Mouse (Mus musculus): ENCODE results near the gene Xcl1.

Xcl1 gene

DNA sequence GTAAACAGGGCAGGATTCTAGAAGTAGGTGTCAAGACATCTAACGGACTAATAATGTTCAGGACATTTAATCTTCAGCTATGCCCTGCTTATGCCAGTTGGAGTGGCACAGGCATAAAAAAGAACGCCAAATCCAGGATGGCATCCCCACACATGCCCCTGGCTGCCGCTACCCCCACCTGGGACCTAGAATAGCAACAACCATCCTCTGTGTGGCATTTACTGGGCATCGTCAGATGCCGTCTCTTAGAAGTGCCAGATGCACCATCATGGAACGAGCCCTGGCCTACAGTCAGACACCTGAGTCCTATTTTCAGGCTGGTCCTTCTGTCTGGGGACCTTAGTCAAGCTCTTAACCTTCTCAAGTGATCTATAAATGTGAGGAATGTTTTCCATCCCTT is 34.6 kb downstream of the Xcl1 start:
- DNase-seq (ENCODE audit: low spot score) = no peak

DNA sequence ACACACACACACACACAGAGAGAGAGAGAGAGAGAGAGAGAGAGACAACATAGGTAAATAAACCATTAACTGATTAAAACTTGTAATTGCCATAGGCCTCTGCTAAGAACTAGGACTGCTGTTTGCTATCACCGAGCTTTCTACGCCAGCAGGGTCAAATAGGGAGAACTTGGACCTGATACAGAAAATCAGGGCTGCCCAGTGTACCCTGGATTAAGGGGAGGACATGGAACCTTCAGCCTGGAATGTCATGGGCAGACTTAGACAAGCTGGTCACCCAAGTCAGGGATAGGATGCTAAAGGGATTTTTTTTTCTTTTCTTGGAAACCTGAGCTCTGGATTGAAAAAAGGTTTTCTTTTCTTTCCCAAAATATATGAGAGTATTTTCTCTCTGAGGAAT is 35.1 kb downstream of the Xcl1 start:
- no peak for DNase-seq (ENCODE audit: low spot score)

DNA sequence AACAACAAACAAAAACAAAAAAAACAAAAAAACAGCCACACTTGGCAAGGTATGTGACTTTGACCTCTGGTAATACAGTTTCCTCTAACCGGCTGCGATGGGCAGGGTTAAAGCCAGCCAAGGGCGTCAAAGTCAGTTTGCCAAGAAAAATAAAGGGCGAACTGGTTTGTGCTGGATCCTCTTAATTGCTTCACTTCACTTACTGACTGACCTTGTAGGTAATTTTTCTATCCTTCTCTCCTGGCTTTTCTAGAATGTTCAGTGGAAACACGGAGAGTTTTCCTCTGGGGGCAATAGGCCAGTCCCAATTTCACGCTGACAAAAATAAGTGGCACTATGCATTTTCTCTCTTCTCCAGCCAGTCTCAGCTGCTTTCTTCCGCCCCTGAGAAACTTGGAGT is 35.8 kb downstream of the Xcl1 start:
- DNase-seq (ENCODE audit: low spot score) = peak; percentile 9

DNA sequence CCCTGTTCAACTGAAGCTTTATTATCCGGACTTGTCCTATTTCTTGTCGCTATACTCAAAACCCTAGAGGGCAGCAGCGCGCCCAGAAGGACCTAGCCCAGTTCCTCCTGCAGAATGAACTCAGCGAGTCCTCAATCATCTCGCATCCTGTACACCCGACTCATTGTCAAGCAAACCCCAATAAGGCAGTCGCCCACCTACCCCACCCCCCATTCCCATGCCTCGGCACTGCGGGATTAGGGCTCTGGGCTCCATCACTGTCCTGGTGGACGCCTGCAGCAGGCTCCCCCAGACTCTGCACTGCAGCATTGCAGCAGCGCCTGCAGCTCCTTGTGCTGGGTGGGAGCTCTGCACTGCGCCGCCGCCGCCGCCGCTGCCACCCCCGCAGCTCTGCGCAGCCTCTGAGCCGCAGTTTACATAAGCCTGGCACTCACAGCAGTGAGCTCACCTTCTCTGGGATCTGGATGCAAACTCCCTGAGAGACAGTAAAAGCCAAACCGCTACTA is 36.4 kb downstream of the Xcl1 start:
- DNase-seq (ENCODE audit: low spot score) = peak; percentile 83

DNA sequence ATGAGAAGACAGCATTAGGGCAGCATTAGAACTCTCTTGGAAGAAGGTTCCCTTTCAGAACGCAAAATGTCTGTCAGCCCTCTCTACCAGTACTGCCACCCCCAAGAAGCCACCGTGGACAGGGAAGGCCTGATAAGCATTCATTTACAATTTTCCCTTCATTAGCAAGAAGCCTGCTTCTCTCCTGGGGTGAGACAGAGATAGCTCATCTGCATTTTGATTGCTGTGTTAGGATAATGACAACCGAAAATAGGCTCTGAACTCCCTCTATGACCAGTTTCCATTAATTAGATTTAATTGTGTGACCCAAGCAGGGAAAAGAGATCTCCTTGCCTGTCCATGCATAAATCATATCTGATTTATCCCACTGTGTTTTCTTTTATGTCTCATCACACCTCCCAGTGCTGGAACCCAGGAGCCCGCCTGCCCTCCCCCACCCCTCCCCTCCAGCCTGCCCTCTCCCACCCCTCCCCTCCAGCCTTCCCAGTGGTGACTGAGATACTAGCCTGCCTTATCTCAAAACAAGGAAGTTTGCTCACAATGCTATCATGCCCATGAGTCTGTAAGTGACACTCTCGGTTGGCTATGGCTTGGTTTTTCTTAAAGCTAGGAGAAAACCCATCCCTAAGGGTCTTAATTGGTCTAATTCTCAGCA is 38.0 kb downstream of the Xcl1 start:
- no peak for DNase-seq (ENCODE audit: low spot score)

DNA sequence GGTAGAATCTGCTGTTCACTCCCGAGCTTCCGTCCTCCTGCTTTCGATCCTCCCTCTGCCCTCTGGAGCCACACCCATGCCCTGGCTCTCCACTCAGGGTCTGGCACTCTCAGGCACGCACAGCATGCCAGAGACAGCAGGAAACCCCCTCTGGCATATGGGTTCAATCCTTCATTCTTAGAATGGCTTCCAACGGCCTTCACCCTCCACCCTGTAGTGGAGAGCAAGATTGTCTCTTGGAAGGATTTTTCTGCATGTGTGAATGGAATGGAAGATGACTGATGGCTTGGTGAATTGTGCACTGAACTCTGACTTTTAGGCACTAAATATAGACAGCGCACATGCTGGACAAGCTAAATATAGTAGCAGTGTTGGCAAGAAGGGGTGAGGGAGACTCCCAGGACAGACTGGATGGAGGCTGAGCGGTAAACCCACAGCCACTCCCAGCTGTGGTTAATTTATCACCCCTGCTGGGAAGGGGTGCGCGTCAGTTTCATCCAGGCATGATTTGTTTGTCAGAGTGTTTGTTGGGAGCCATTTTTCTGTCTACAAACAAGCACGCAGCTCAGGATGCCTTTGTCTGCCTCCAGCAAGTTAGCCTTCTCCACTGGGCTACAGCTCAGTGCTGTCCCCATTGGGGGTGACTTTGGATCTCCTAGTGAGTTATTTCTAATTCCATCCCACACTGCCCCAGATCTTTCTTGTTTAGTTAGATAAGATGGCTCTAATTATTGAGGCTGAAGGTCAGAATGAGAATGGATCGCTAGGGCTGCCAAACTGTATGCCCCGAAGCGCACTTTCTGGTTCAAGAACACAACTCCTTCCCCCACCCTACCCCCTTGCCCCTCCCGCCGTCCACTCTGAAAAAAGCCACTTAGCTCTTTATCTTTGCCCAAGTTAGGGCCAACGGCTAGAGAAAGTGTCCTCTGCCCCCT is 38.8 kb downstream of the Xcl1 start:
- no peak for DNase-seq (ENCODE audit: low spot score)

DNA sequence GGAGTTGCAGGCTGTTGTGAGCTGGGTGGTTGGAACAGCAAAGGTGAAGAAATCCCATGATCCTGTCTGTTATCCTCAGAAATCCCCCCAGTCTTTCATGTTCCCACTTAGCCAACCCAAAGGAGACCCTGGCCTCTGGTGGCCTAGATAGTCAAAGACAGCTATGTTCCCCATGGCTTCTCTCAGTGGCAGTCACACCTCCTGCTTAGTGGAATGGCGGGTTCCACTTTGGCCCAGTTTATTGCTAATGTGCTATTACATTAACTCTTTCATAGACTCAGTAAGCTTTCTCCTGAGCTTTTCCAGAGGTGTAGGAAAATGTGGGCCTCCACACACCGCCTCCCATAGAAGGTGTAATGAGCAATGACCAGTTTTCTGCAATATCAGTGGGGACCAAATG is 39.5 kb downstream of the Xcl1 start:
- no peak for DNase-seq (ENCODE audit: low spot score)

DNA sequence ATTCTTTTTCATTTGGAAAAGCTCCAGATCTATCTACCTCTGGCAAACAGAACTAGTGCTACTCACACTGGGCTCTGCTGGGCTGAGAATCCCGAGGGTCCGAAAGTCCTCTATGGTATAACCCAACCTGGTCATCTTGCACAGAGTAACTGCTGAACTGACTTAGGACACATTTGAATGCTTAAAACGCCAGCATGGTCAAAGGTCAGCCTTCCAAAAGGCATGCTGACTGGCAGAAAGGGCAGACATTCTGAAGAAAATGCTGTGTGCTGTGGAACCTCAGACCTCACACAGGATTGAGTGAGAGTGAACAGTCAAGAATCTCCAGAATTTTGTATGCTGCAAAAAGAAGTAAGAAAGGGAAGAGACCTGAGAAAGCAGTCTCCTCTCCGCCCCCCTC is 45.0 kb downstream of the Xcl1 start:
- DNase-seq (ENCODE audit: low spot score) = no peak

DNA sequence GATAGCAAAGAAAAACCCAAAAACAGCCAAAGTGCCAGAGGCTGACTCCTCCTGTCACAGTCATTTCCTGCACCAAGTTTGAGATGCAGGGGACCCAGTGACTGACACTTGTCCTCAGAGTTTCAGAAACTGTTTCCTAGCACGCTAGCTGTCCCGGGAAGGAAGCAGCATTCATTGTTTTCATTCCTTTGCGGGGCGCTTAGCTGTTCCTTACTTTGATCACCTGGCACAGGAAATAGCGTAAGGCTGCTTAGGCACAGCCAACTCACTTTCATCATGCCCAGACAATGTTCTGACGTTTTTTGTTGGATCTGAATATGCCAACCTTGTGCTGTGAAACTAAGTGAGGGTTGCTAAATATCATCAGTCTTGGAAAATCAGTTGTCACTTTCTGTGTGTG is 46.8 kb downstream of the Xcl1 start:
- no peak for DNase-seq (ENCODE audit: low spot score)

DNA sequence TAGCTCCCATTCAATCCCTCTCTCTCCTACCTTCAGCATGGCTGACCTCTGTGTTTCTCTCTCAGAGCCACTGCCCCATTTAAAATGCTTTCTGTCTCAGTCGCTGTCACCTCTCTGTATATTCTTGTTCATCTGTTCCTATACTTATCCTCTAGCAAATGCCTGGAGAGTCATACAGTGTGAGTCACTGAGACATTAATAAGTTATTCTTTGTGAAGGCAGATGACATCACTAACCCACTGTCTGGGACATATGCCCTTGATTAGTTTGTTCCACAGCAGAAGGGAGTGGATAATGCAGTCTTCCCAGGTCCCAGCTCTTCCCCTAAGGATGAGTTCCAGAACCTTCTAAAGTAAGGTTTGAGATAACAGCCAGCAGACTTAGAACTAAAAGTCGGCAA is 47.6 kb downstream of the Xcl1 start:
- DNase-seq (ENCODE audit: low spot score) = no peak

DNA sequence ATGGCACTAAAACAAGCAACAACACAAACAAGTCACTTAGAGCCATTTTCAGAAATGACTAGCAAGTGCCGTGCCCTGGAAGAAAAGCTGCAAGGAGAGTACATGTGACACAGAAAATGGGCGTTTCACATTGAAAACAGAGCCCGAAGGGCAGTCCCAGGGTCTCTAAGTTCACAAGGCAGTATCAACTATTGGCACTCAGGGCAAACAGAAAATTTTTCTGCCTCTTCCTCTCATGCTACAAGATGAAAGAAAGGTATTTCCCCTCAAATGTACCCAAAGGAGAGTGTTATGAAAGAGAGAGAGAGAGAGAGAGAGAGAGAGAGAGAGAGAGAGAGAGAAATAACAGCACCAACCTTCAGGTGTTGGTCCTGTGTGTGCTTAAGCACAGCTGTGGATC is 53.4 kb downstream of the Xcl1 start:
- DNase-seq (ENCODE audit: low spot score) = no peak
